8 mouse cellular contexts compared by ENCODE assay signal in genomic region chr11:107865128-107865527, GRCm38 (mm10). TPM values are rescaled to one million over a fixed set of nuclear protein-coding genes. Genes with fewer than 3 reads are reported as not detected.
A peak's percentile ranks its signal among the peaks of the same experiment; 100 is the strongest.
DNase-seq lines count a peak whose midpoint lies in the region; TF ChIP-seq lines count a peak whose summit lies in the region.

No protein-coding gene starts in this region.

- DNase-seq in spleen, adult 18-20 months = peak; percentile 9 to 57
- no peak for DNase-seq in spleen, adult 12 weeks (ENCODE audit: low spot score)
- DNase-seq in cerebellum, adult 18-20 months = peak; percentile 53 to 73
- peak; percentile 64 to 81 for DNase-seq in frontal cortex, postnatal 14 days (ENCODE audit: low spot score in 2 of 2)
- peak; percentile 66 for DNase-seq in kidney, adult 9 months
- peak; percentile 35 for DNase-seq in liver, adult 2 months (ENCODE audit: extremely low read depth, low read depth, low spot score)
- DNase-seq in retina, embryonic 14.5 days (ENCODE audit: low spot score) = peak; percentile 89
- peak; percentile 87 for DNase-seq in thymus, postnatal 4 days

- peaks cover 1% of the 10 kb centered on the region; the same call in 1 of the 2 replicates for H3K4me1 ChIP-seq in liver, adult 2 months (ENCODE audit: control insufficient read depth, insufficient read depth, low read length)

- H3K79me2 ChIP-seq in liver, adult 2 months (ENCODE audit: control insufficient read depth, insufficient read depth, low read length) = no peaks in the 10 kb centered on the region

- H3K9ac ChIP-seq in liver, adult 2 months (ENCODE audit: low read depth, low read length) = no peak overlapping the region

- no peak overlapping the region for H3K27ac ChIP-seq in liver, adult 2 months (replicated peaks; ENCODE audit: insufficient read depth, low read depth, low read length)

- no peaks in the 10 kb centered on the region for H3K27me3 ChIP-seq in liver, adult 2 months (ENCODE audit: control insufficient read depth, insufficient read depth, low read length)

- no peaks in the 10 kb centered on the region for H3K36me3 ChIP-seq in liver, adult 2 months (ENCODE audit: control insufficient read depth, insufficient read depth, low read length)

- WGBS in liver, adult 2 months = 9% methylated on average over 7 of the region's 7 CpGs

- no peak overlapping the region for H3K4me3 ChIP-seq in liver, adult 2 months (ENCODE audit: insufficient read depth, low read depth, low read length)

- peak; percentile 71 for TF ChIP-seq CTCF in liver, adult 2 months (IDR thresholded peaks at IDR 0.05; ENCODE audit: low read depth, low read length)

- no peak for TF ChIP-seq POLR2A in liver, adult 2 months (IDR thresholded peaks at IDR 0.05; ENCODE audit: extremely low read depth, insufficient read depth, low read length)

RNA-seq across cellular contexts. Expression of gene Cacng5, which starts 49.7 kb away (rescaled TPM):
- total RNA-seq in liver, adult 2 months (2014; rRNA removed) = not detected in 2 replicates
- polyA plus RNA-seq in liver, adult 2 months (2012; rRNA removed) = not detected in 2 replicates
